Mouse (Mus musculus) liver, embryonic 14.5 days (tissue): ENCODE measurements around the gene Pnpt1.

Experiments used
- CTCF ChIP-seq: IDR thresholded peaks from 2 replicates; pipeline ENCODE4 v1.5.1; 2016; ENCODE audit warnings: antibody characterized with exemption, low read depth, control low read depth
- EP300 ChIP-seq: IDR thresholded peaks from 2 replicates; pipeline ENCODE4 v1.6.1; 2016; ENCODE audit warnings: antibody characterized with exemption, low read depth

DNA sequence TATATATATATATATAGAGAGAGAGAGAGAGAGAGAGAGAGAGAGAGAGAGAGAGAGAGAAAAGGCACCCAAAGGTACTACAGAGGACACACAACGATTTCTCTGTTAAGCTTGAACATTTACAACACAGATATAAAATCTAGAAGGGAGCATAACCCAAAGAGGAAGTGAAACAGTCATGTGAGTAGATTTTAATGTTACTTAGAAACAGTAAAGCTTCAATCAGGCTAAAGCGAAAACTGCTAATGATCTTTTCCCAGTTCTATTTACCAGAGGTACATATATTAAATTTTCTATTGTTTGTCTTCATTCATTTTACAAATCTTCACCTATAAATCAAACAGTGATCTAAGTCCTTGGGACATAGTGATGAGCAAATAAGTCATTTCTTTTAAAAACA, 18.4 kb downstream of the Pnpt1 start:
- TF ChIP-seq CTCF = no peak
- TF ChIP-seq EP300 = no peak
